Mouse (Mus musculus) hindbrain, postnatal 0 days (tissue): ENCODE data around the gene Msl2. TPM values are rescaled to one million over a fixed set of nuclear protein-coding genes. Genes with fewer than 3 reads are reported as not detected.

ENCODE experiments used
- ATAC-seq: fragments of 200-750 bp; cut with Nextera tagmentation; 2 replicates; pipeline ENCODE4 v1.8.0; 2017; ENCODE audit warnings: mild to moderate bottlenecking, moderate TSS enrichment, moderate library complexity
- DNase-seq: peaks from one replicate; pipeline ENCODE4 v3.0.0-alpha.2; 2015; ENCODE audit warnings: low spot score
- H3K27ac ChIP-seq: fragments of 300-500 bp; sonication (generic); 2 replicates; pipeline ENCODE4 v1.5.1; 2014; ENCODE audit warnings: mild to moderate bottlenecking
- H3K27me3 ChIP-seq: fragments of 300-500 bp; sonication (generic); 2 replicates; pipeline ENCODE4 v1.6.1; 2014; ENCODE audit warnings: low read length, mixed read lengths; ENCODE audit not compliant: insufficient read depth
- H3K36me3 ChIP-seq: fragments of 300-500 bp; sonication (generic); 2 replicates; pipeline ENCODE4 v1.6.1; 2014; ENCODE audit warnings: low read length, mixed read lengths; ENCODE audit not compliant: insufficient read depth
- H3K4me1 ChIP-seq: fragments of 300-500 bp; sonication (generic); 2 replicates; pipeline ENCODE4 v1.6.1; 2014; ENCODE audit warnings: antibody characterized with exemption, low read length, mixed read lengths; ENCODE audit not compliant: insufficient read depth
- H3K4me2 ChIP-seq: fragments of 300-500 bp; sonication (generic); 2 replicates; pipeline ENCODE4 v1.6.1; 2014; ENCODE audit warnings: low read depth, mild to moderate bottlenecking, low read length, moderate library complexity, mixed read lengths
- H3K4me3 ChIP-seq: fragments of 300-500 bp; sonication (generic); 2 replicates; pipeline ENCODE4 v1.5.1; 2014; ENCODE audit warnings: low read length
- H3K9ac ChIP-seq: fragments of 300-500 bp; sonication (generic); replicated peaks from 2 replicates; pipeline ENCODE4 v1.6.1; 2014; ENCODE audit warnings: mild to moderate bottlenecking, low read length, moderate library complexity, mixed read lengths
- H3K9me3 ChIP-seq: fragments of 300-500 bp; sonication (generic); 2 replicates; pipeline ENCODE4 v1.6.1; 2016; ENCODE audit warnings: low read length, mixed read lengths
- CTCF ChIP-seq: IDR thresholded peaks from 2 replicates; pipeline ENCODE4 v1.5.1; 2016; ENCODE audit warnings: antibody characterized with exemption, control low read depth, low read depth
- WGBS: fragments of 180-500 bp; shearing (Covaris S2); extraction: QIAGEN DNeasy Blood & Tissue Kit; methylation state at CpG from one replicate; pipeline ENCODE4 v1.1.7; 2014; 5-methylcytosine and 5-hydroxymethylcytosine counted together
- polyA plus RNA-seq: library from polyadenylated mRNA; unstranded; fragments of >200 nt; fragmentation: Nextera tagmentation; extraction: Ambion mirVana; gene quantifications from 2 replicates; pipeline ENCODE4 v1.2.1, GENCODE M21; 2015
- total RNA-seq: library from RNA; depleted of rRNA; stranded (reverse); fragments of >200 nt; gene quantifications from 2 replicates; pipeline ENCODE4 v1.2.3, GENCODE M21; 2014

Msl2 gene
- total and polyA plus RNA-seq, 2 experiments from 2014 or later, result 5.0 to 27.9 TPM

DNA sequence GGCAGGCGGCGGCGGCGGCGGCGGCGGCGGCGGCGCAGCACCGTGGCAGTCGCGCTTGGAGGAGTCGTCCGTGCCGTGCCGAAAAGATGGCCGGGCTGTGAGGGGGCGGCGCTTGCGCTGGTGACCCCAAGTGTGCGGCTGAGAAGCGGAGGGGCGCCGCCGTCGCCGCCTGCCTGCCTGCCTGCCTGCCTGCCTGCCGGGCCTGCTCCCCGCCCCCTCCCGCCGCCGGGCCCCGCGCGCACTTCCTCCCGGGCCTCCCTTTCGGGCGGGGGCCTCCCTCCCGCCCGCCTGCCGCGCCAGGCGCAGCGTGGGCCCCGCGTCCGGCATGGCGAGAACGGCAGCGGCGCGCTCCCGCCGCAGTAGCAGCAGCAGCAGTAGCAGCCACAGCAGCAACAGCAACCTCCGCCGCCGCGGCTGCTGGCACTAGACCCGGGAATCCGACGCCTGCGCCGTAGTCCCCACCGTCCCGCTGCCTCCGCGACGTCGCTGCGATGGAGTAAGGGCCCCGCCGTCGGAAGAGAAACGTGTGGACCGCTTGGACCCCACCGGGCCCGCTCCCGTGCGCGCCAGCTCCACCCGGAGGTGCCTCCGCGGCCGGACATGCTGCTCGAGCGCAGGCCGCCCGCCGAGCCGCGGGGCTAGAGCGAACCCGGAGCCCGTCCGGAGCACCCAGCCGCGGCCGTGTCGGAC lies 576 bp downstream of the Msl2 start:
- Histone ChIP-seq H3K9ac (peak overlapping the region; percentile 98), H3K4me2 (peak overlapping the region; percentile 97), H3K27me3 (no peaks in the 10 kb centered on the region), H3K27ac (peak overlapping the region; percentile 100), H3K4me1 (peaks cover 14% of the 10 kb centered on the region), H3K9me3 (no peaks in the 10 kb centered on the region), H3K4me3 (peak overlapping the region; percentile 97), H3K36me3 (no peaks in the 10 kb centered on the region)
- ATAC-seq (peak; percentile 77), DNase-seq (peak; percentile 82)
- TF ChIP-seq CTCF, result no peak
- WGBS, result under 1% methylated on average over 70 of the region's 100 CpGs

DNA sequence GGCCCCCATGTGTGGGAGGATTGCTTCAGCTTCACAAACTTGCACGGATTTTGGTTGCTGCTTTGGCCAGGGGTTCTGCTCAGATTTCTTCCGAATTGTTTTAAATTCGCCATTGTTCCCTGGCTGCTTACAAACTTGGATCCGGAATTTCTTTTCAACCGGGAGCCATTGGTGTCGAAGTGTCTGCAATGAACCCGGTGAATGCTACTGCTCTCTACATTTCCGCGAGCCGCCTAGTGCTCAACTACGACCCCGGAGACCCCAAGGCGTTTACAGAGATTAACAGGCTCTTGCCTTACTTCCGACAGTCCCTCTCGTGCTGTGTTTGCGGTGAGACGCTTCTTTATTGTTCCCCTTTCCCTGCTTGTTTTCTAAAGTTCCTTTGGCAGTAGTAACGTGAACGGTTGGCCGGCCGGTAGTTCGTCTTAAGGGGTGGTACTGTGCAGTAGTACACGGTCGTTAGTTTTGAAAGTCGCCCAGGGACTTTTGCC lies 1.2 kb downstream of the Msl2 start:
- Histone ChIP-seq H3K4me1 (peaks cover 15% of the 10 kb centered on the region), H3K9me3 (no peaks in the 10 kb centered on the region), H3K4me3 (peak overlapping the region; percentile 97), H3K4me2 (peak overlapping the region; percentile 97), H3K27me3 (no peaks in the 10 kb centered on the region), H3K27ac (peak overlapping the region; percentile 100), H3K9ac (peak overlapping the region; percentile 98), H3K36me3 (no peaks in the 10 kb centered on the region)
- ATAC-seq, result no peak
- peak; percentile 34 for DNase-seq
- WGBS, result under 1% methylated on average over 25 of the region's 25 CpGs
- no peak for TF ChIP-seq CTCF

DNA sequence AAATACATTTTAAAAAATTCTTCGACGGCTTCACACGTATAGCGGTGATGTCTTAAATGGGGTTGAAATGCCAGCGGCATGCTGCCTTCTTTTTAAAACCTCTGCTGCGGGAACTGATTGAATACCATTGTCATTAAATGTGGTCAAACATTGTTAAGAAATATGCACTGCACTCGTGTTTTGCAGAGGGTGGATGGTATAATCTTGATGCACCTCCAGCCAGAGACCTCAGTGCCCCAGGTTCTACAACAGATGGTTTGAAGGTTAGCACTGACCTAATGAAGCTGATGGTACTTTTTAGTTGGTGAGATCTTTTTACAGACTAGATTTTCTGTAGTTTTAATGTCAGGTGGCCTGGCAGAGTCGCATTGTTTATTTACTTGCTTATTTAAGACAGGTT lies 1.8 kb downstream of the Msl2 start:
- Histone ChIP-seq H3K9me3 (no peaks in the 10 kb centered on the region), H3K27me3 (no peaks in the 10 kb centered on the region), H3K36me3 (no peaks in the 10 kb centered on the region), H3K27ac (no peak overlapping the region), H3K9ac (peak overlapping the region; percentile 98), H3K4me2 (peak overlapping the region; percentile 97), H3K4me1 (peaks cover 15% of the 10 kb centered on the region), H3K4me3 (peak overlapping the region; percentile 97)
- ATAC-seq (no peak), DNase-seq (no peak)
- WGBS, result 0% methylated on average over 8 of the region's 8 CpGs
- TF ChIP-seq CTCF, result no peak

DNA sequence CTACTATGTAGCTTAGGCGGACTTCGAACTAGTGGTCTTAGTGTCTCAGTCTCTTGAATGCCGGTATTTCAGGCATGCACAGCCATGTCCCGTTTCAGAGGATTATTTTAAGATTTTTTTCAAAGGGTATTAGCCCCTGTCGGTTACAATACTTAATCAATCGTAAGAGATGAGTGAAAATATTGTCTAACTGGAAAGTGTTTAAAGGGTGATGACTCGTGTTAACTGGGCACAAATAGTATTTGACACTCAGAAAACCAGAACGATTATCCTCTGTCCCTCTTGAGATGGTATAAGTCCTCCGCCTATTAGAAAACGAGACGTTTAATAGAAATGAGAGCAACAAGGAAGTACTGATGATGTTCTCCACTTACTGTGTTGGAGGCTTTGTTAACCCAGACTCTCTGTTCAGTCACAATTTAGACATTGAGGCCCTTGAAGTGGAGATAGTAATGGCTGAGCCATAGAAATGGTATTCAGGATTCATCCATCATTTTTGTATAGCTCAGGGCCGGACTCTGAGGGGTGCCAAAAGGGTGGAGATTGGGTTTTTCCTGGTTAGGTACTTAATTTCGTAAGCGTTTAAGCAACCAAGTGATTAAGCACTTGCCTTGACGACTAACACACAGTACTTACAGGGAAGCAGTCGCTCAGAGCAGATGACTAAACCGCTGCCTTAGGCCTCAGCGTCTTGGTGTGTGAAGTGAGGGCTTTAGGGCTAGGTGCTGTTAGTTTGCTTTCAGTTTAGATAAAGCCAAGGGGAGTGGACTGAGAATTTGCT lies 2.4 kb downstream of the Msl2 start:
- H3K4me3 ChIP-seq, result peak overlapping the region; percentile 97
- no peak for ATAC-seq
- TF ChIP-seq CTCF, result no peak
- 1% methylated on average over 18 of the region's 18 CpGs for whole genome bisulfite sequencing
- no peaks in the 10 kb centered on the region for H3K9me3 ChIP-seq
- no peak overlapping the region for H3K27ac ChIP-seq
- H3K4me1 ChIP-seq, result peaks cover 15% of the 10 kb centered on the region
- peak overlapping the region; percentile 97 for H3K4me2 ChIP-seq
- no peaks in the 10 kb centered on the region for H3K36me3 ChIP-seq
- peak overlapping the region; percentile 98 for H3K9ac ChIP-seq
- no peak for DNase-seq
- no peaks in the 10 kb centered on the region for H3K27me3 ChIP-seq

DNA sequence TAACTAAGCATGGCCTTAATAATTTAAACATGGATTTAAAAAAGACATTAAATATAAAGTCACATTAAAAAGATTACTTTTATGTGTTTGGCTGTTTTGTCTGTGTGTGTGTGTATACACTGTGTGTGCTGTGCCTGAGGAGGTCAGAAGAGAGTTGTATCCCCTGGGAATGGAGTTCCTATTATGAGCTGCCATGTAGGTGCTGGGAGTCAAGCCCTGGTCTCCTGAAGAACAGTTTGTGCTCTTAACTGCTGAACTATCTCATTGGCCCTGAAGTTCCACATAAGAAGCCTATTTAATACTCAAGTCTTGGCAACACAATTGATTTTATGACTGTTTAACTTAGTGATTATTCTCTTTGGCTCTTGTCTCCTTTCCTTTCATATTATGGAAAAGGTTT lies 3.6 kb downstream of the Msl2 start:
- Histone ChIP-seq H3K4me3 (peak overlapping the region; percentile 97), H3K4me2 (peak overlapping the region; percentile 97), H3K27me3 (no peaks in the 10 kb centered on the region), H3K9me3 (no peaks in the 10 kb centered on the region), H3K4me1 (peaks cover 15% of the 10 kb centered on the region), H3K27ac (no peak overlapping the region), H3K9ac (peak overlapping the region; percentile 98; the same call in 1 of the 2 replicates), H3K36me3 (no peaks in the 10 kb centered on the region)
- no peak for DNase-seq
- no peak for TF ChIP-seq CTCF
- ATAC-seq, result no peak

DNA sequence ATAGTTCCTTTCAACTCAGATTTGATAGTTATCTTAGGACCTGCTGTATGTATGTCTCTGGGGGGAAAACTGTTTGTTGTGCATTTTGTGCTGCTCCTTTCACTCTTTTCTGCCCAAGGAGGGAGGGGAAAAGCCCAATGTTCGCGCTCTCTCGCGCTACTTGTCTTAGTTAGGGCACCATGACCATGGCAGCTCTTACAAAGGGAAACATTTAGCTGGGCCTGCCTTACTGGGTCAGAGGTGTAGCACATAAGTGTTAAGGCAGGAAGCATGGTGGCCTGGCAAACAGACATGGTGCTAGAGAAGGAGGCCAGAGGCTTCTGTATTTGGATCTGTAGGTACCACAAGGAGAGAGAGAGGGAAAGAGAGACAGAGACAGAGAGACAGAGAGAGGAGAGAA lies 4.7 kb downstream of the Msl2 start:
- no peak overlapping the region for H3K9ac ChIP-seq
- H3K4me2 ChIP-seq, result peak overlapping the region; percentile 97
- H3K4me3 ChIP-seq, result peak overlapping the region; percentile 27
- no peaks in the 10 kb centered on the region for H3K9me3 ChIP-seq
- H3K36me3 ChIP-seq, result no peaks in the 10 kb centered on the region
- WGBS, result 44% methylated on average over 4 of the region's 4 CpGs
- H3K4me1 ChIP-seq, result peaks cover 15% of the 10 kb centered on the region
- no peak for TF ChIP-seq CTCF
- no peak overlapping the region for H3K27ac ChIP-seq
- no peaks in the 10 kb centered on the region for H3K27me3 ChIP-seq
- DNase-seq (peak; percentile 15), ATAC-seq (no peak)
